Mouse (Mus musculus): ENCODE measurements at regions not wholly inside any gene's neighbourhood (a gene's known extent, or its start where the extent isn't known, plus 50 kb on each side); places are given as distances from the start of the nearest gene placed in this dataset.
"Not testable (repeated sequence)": the region's sequence is repeated elsewhere in the genome, so short reads cannot be mapped to it uniquely, and the experiment has no call there.

- Histone ChIP-seq H3K27ac (ENCODE audit: low read depth, low read length) (no peak overlapping the region), H3K36me3 (ENCODE audit: control insufficient read depth, insufficient read depth) (no peaks in the 10 kb centered on the region), H3K4me1 (replicated peaks; ENCODE audit: control insufficient read depth, insufficient read depth, low read length) (no peaks in the 10 kb centered on the region), H3K9ac (ENCODE audit: low read depth, low read length) (no peak overlapping the region), H3K4me2 (replicated peaks; ENCODE audit: low read depth) (no peak overlapping the region), H3K4me3 (ENCODE audit: low read depth, low read length) (no peak overlapping the region), H3K9me3 (ENCODE audit: control insufficient read depth) (no peaks in the 10 kb centered on the region), H3K27me3 (replicated peaks; ENCODE audit: control insufficient read depth, insufficient read depth, low read length) (no peaks in the 10 kb centered on the region)
- ATAC-seq: no peak
- 87% methylated on average over 6 of the region's 6 CpGs for WGBS
- no peak for TF ChIP-seq CTCF (IDR thresholded peaks at IDR 0.05; ENCODE audit: low read depth)
Measured at GRCm38 (mm10) chr2:171592315-171592714, 451.0 kb downstream of the Cbln4 start.

DNA sequence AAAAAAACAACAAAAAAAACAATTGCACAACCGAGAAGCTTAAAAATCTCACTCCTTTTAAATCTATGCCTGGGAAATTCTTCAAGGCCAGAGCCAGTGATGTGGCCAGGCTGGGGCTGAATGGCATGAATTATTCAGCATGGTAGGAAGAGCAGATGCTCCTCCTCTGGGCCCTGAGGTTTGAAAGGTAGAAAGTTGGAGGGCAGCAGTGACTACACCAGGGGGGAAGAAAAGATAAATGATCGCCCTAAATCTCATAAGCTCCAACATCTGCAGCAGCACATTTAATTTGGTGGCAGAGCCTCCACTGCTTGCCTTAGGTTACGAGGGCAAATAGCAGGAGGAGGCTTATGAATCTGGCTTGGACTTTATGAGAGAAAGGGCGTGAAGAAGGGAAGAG lies 455.1 kb downstream of the Cbln4 start:
- H3K9ac ChIP-seq (ENCODE audit: low read depth, low read length): no peak overlapping the region
- H3K9me3 ChIP-seq (ENCODE audit: control insufficient read depth): no peaks in the 10 kb centered on the region
- H3K4me3 ChIP-seq (ENCODE audit: low read depth, low read length): no peak overlapping the region
- no peak for ATAC-seq
- H3K36me3 ChIP-seq (ENCODE audit: control insufficient read depth, insufficient read depth): no peaks in the 10 kb centered on the region
- no peak overlapping the region for H3K4me2 ChIP-seq (replicated peaks; ENCODE audit: low read depth)
- H3K27ac ChIP-seq (ENCODE audit: low read depth, low read length): no peak overlapping the region
- 61% methylated on average over 4 of the region's 4 CpGs for WGBS
- no peak for TF ChIP-seq CTCF (IDR thresholded peaks at IDR 0.05; ENCODE audit: low read depth)
- no peaks in the 10 kb centered on the region for H3K4me1 ChIP-seq (replicated peaks; ENCODE audit: control insufficient read depth, insufficient read depth, low read length)
- H3K27me3 ChIP-seq (replicated peaks; ENCODE audit: control insufficient read depth, insufficient read depth, low read length): no peaks in the 10 kb centered on the region

DNA sequence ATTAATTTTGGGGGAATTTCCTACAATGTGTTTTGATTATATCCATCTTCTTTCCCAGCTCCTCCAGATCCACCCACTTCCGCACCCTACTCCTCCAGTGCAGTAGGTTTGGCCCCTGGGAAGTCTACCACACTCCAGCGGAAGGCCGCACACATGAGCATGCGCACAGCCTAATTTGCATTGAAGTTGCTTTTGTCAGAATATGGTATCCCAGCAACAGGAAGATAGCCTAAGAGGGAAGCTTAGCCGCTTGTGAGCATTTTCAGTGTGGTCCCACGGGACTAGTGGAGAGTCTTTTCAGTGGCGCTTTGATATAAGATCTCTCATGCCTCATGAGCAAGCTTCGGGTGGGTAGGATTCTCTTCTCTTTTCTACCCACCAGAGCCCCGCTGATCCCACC lies 455.6 kb downstream of the Cbln4 start:
- Histone ChIP-seq H3K36me3 (ENCODE audit: control insufficient read depth, insufficient read depth) (no peaks in the 10 kb centered on the region), H3K27ac (ENCODE audit: low read depth, low read length) (no peak overlapping the region), H3K9ac (ENCODE audit: low read depth, low read length) (no peak overlapping the region), H3K4me3 (ENCODE audit: low read depth, low read length) (no peak overlapping the region), H3K4me2 (replicated peaks; ENCODE audit: low read depth) (no peak overlapping the region), H3K4me1 (replicated peaks; ENCODE audit: control insufficient read depth, insufficient read depth, low read length) (no peaks in the 10 kb centered on the region), H3K9me3 (ENCODE audit: control insufficient read depth) (no peaks in the 10 kb centered on the region), H3K27me3 (replicated peaks; ENCODE audit: control insufficient read depth, insufficient read depth, low read length) (no peaks in the 10 kb centered on the region)
- TF ChIP-seq CTCF (IDR thresholded peaks at IDR 0.05; ENCODE audit: low read depth): no peak
- WGBS: 87% methylated on average over 9 of the region's 9 CpGs
- no peak for ATAC-seq

GRCm38 (mm10) chr2:171586853-171587220 lies 456.4 kb downstream of the Cbln4 start:
- WGBS: 80% methylated on average over 4 of the region's 4 CpGs
- TF ChIP-seq CTCF (IDR thresholded peaks at IDR 0.05; ENCODE audit: low read depth): no peak
- Histone ChIP-seq H3K4me3 (ENCODE audit: low read depth, low read length) (no peak overlapping the region), H3K27ac (ENCODE audit: low read depth, low read length) (no peak overlapping the region), H3K9me3 (ENCODE audit: control insufficient read depth) (no peaks in the 10 kb centered on the region), H3K4me2 (replicated peaks; ENCODE audit: low read depth) (no peak overlapping the region), H3K4me1 (replicated peaks; ENCODE audit: control insufficient read depth, insufficient read depth, low read length) (no peaks in the 10 kb centered on the region), H3K27me3 (replicated peaks; ENCODE audit: control insufficient read depth, insufficient read depth, low read length) (no peaks in the 10 kb centered on the region), H3K9ac (ENCODE audit: low read depth, low read length) (no peak overlapping the region), H3K36me3 (ENCODE audit: control insufficient read depth, insufficient read depth) (no peaks in the 10 kb centered on the region)
- no peak for ATAC-seq

DNA sequence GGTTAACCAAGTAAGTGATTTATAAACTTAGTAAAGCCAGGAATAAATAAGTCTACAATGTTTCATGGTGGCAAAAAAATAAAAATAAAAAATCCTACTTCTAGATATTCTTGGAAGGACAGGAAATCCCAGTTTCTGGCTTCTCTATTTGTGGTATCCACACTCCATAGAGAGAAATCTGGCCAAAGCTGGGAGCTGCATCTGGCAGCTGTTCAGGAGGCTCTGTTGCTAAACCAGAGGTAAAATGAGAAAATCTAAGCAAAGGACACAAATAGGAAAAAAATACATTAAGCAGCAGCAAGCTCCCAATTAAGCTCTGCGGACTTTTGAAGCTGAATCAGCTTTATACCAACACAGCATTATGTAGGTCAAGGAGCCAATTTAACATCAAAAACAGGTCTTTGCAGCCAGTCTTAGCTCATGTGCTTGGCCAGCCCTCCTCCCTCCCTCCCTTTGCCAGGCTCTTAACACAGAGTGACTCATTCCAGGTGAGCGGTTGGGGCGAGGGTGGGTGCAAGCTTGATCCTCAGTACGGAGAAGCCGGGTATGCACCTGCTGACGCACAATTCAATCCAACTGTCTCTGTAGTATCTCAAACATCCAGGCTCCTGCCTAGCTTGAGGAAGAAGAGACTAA lies 456.9 kb downstream of the Cbln4 start:
- H3K4me3 ChIP-seq (ENCODE audit: low read depth, low read length): no peak overlapping the region
- H3K4me1 ChIP-seq (replicated peaks; ENCODE audit: control insufficient read depth, insufficient read depth, low read length): no peaks in the 10 kb centered on the region
- H3K9me3 ChIP-seq (ENCODE audit: control insufficient read depth): no peaks in the 10 kb centered on the region
- no peak overlapping the region for H3K4me2 ChIP-seq (replicated peaks; ENCODE audit: low read depth)
- TF ChIP-seq CTCF (IDR thresholded peaks at IDR 0.05; ENCODE audit: low read depth): no peak
- ATAC-seq: no peak
- H3K27me3 ChIP-seq (replicated peaks; ENCODE audit: control insufficient read depth, insufficient read depth, low read length): no peaks in the 10 kb centered on the region
- 68% methylated on average over 6 of the region's 6 CpGs for WGBS
- no peaks in the 10 kb centered on the region for H3K36me3 ChIP-seq (ENCODE audit: control insufficient read depth, insufficient read depth)
- H3K27ac ChIP-seq (ENCODE audit: low read depth, low read length): no peak overlapping the region
- no peak overlapping the region for H3K9ac ChIP-seq (ENCODE audit: low read depth, low read length)

- H3K9me3 ChIP-seq (ENCODE audit: control insufficient read depth): no peaks in the 10 kb centered on the region
- no peak overlapping the region for H3K4me2 ChIP-seq (replicated peaks; ENCODE audit: low read depth)
- no peaks in the 10 kb centered on the region for H3K4me1 ChIP-seq (replicated peaks; ENCODE audit: control insufficient read depth, insufficient read depth, low read length)
- H3K36me3 ChIP-seq (ENCODE audit: control insufficient read depth, insufficient read depth): no peaks in the 10 kb centered on the region
- H3K27me3 ChIP-seq (replicated peaks; ENCODE audit: control insufficient read depth, insufficient read depth, low read length): no peaks in the 10 kb centered on the region
- H3K27ac ChIP-seq (ENCODE audit: low read depth, low read length): no peak overlapping the region
- no peak overlapping the region for H3K4me3 ChIP-seq (ENCODE audit: low read depth, low read length)
- TF ChIP-seq CTCF (IDR thresholded peaks at IDR 0.05; ENCODE audit: low read depth): no peak
- 78% methylated on average over 3 of the region's 3 CpGs for WGBS
- H3K9ac ChIP-seq (ENCODE audit: low read depth, low read length): no peak overlapping the region
- ATAC-seq: no peak
Measured at GRCm38 (mm10) chr2:171574360-171574759, 468.9 kb downstream of the Cbln4 start.

DNA sequence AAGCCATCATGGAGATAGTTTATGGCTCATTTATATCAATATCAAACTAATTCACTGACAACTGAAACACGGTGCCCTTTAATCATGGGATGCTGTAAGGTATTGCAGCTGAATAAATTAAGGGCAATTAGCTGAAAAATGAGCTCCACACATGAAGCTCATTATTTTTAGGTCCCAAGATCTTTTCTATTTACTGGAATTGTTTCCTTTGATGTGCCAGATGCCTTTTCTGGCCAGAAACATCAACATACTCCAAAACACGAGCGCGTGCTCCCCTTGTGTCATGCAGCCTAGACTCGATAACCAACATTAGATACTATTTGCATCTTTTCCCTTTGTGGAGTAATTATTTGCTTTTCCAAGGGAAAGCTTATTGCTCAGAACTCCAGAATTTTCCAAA lies 480.6 kb downstream of the Cbln4 start:
- 83% methylated on average over 5 of the region's 5 CpGs for WGBS
- H3K4me3 ChIP-seq (ENCODE audit: low read depth, low read length): no peak overlapping the region
- no peak for TF ChIP-seq CTCF (IDR thresholded peaks at IDR 0.05; ENCODE audit: low read depth)
- no peaks in the 10 kb centered on the region for H3K27me3 ChIP-seq (replicated peaks; ENCODE audit: control insufficient read depth, insufficient read depth, low read length)
- H3K27ac ChIP-seq (ENCODE audit: low read depth, low read length): no peak overlapping the region
- no peaks in the 10 kb centered on the region for H3K4me1 ChIP-seq (replicated peaks; ENCODE audit: control insufficient read depth, insufficient read depth, low read length)
- H3K36me3 ChIP-seq (ENCODE audit: control insufficient read depth, insufficient read depth): no peaks in the 10 kb centered on the region
- H3K9ac ChIP-seq (ENCODE audit: low read depth, low read length): no peak overlapping the region
- no peak for ATAC-seq
- H3K9me3 ChIP-seq (ENCODE audit: control insufficient read depth): no peaks in the 10 kb centered on the region
- no peak overlapping the region for H3K4me2 ChIP-seq (replicated peaks; ENCODE audit: low read depth)

GRCm38 (mm10) chr2:171542768-171543167 lies 500.5 kb downstream of the Cbln4 start:
- H3K4me1 ChIP-seq (replicated peaks; ENCODE audit: control insufficient read depth, insufficient read depth, low read length); H3K4me3 ChIP-seq (ENCODE audit: low read depth, low read length); H3K36me3 ChIP-seq (ENCODE audit: control insufficient read depth, insufficient read depth); H3K9ac ChIP-seq (ENCODE audit: low read depth, low read length); ATAC-seq; H3K9me3 ChIP-seq (ENCODE audit: control insufficient read depth); H3K27me3 ChIP-seq (replicated peaks; ENCODE audit: control insufficient read depth, insufficient read depth, low read length); H3K4me2 ChIP-seq (replicated peaks; ENCODE audit: low read depth); H3K27ac ChIP-seq (ENCODE audit: low read depth, low read length): not testable (repeated sequence)
- 79% methylated on average over 18 of the region's 18 CpGs for WGBS

Measured in intestine, postnatal 0 days (tissue).